Comparison of ENCODE assay signal across 8 mouse cellular contexts in the genomic region with DNA sequence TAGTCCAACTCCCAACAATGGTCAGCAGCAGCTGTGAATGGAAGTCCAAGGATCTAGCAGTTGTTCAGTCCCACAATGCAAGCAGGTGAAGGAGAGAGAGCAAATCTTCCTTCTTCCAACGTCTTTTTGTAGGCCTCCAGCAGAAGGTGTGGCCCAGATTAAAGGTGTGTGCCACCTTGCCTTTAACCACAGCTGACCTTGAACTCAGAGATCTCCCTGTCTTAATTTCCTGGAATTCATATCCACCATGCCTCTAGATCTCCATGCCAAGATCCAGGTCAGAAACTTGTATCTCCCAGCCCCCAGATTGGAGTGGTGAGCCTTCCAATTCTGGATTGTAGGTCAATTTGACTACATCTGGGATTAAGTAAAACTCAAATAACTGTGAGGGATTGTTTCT. TPM values are rescaled to one million over a fixed set of nuclear protein-coding genes. Genes with fewer than 3 reads are reported as not detected.
DNase-seq lines count a peak whose midpoint lies in the region; ATAC-seq and TF ChIP-seq lines count a peak whose summit lies in the region.

Wtap (minus strand) TSS at position 101 of the 400 bp plus-strand sequence.

- TF ChIP-seq CTCF in lung, adult 2 months (IDR thresholded peaks at IDR 0.05; ENCODE audit: insufficient read depth, low read length), result no peak

- peak within 1 kb of the TSS; percentile 99 for H3K27ac ChIP-seq in embryonic facial prominence, embryonic 14.5 days (replicated peaks; ENCODE audit: low read depth, low read length)
- H3K27ac ChIP-seq in heart, embryonic 14.5 days (replicated peaks in 1 of 2; ENCODE audit: control insufficient read depth in 1 of 2, insufficient read depth in 1 of 2, low read depth in 2 of 2, low read length in 2 of 2), result peak within 1 kb of the TSS in 1 of 2 experiments; percentile 99; a peak in 2 of 4 replicates
- no peak within 1 kb of the TSS for H3K27ac ChIP-seq in neural tube, embryonic 12.5 days

- peak within 1 kb of the TSS; percentile 87 for H3K4me2 ChIP-seq in embryonic facial prominence, embryonic 14.5 days (ENCODE audit: low read depth, low read length)
- H3K4me2 ChIP-seq in heart, embryonic 14.5 days (ENCODE audit: low read length), result peak within 1 kb of the TSS; percentile 87
- H3K4me2 ChIP-seq in neural tube, embryonic 12.5 days (replicated peaks), result peak within 1 kb of the TSS; percentile 88

- no peaks in the 10 kb centered on the region for H3K36me3 ChIP-seq in embryonic facial prominence, embryonic 14.5 days (ENCODE audit: control insufficient read depth, insufficient read depth, low read length)
- H3K36me3 ChIP-seq in heart, embryonic 14.5 days (ENCODE audit: control insufficient read depth, insufficient read depth, low read length), result no peaks in the 10 kb centered on the region
- H3K36me3 ChIP-seq in neural tube, embryonic 12.5 days, result no peaks in the 10 kb centered on the region

- 71% methylated on average over 1 of the region's 1 CpGs for WGBS in lung, adult 2 months
- 81% methylated on average over 1 of the region's 1 CpGs for WGBS in embryonic facial prominence, embryonic 14.5 days
- WGBS in heart, embryonic 14.5 days, result 63% methylated on average over 1 of the region's 1 CpGs
- WGBS in neural tube, embryonic 12.5 days, result 78% methylated on average over 1 of the region's 1 CpGs

- no peaks in the 10 kb centered on the region for H3K27me3 ChIP-seq in embryonic facial prominence, embryonic 14.5 days (replicated peaks; ENCODE audit: control insufficient read depth, insufficient read depth, low read length)
- no peaks in the 10 kb centered on the region for H3K27me3 ChIP-seq in heart, embryonic 14.5 days (ENCODE audit: control insufficient read depth, insufficient read depth, low read length)
- H3K27me3 ChIP-seq in neural tube, embryonic 12.5 days (replicated peaks), result no peaks in the 10 kb centered on the region

- no peak for ATAC-seq in embryonic facial prominence, embryonic 14.5 days (ENCODE audit: low read depth)
- no peak for ATAC-seq in heart, embryonic 14.5 days (ENCODE audit: insufficient number of reproducible peaks, insufficient read depth, low FRiP score, low read depth)
- ATAC-seq in neural tube, embryonic 12.5 days (ENCODE audit: low FRiP score, low read depth), result no peak

- H3K9me3 ChIP-seq in embryonic facial prominence, embryonic 14.5 days (ENCODE audit: control insufficient read depth, low read length), result no peaks in the 10 kb centered on the region
- H3K9me3 ChIP-seq in heart, embryonic 14.5 days (ENCODE audit: control insufficient read depth, low read length), result no peaks in the 10 kb centered on the region
- no peaks in the 10 kb centered on the region for H3K9me3 ChIP-seq in neural tube, embryonic 12.5 days

- H3K4me1 ChIP-seq in lung, adult 2 months (ENCODE audit: control insufficient read depth, insufficient read depth, low read length), result peaks cover 5% of the 10 kb centered on the region; the same call in 1 of the 2 replicates
- peaks cover 8% of the 10 kb centered on the region for H3K4me1 ChIP-seq in embryonic facial prominence, embryonic 14.5 days (ENCODE audit: control insufficient read depth, insufficient read depth, low read length)
- peaks cover 3 to 13% of the 10 kb centered on the region in 2 experiments; a peak in 3 of 4 replicates for H3K4me1 ChIP-seq in heart, embryonic 14.5 days (ENCODE audit: control insufficient read depth in 2 of 2, insufficient read depth in 2 of 2, low read length in 2 of 2)
- peaks cover 10% of the 10 kb centered on the region for H3K4me1 ChIP-seq in neural tube, embryonic 12.5 days

- TF ChIP-seq POLR2A in lung, adult 2 months (IDR thresholded peaks at IDR 0.05; ENCODE audit: borderline replicate concordance, extremely low read depth, low read depth, low read length), result no peak

- peak within 1 kb of the TSS; percentile 15 for H3K4me3 ChIP-seq in lung, adult 2 months (replicated peaks; ENCODE audit: extremely low read depth, low read depth, low read length)
- peak within 1 kb of the TSS; percentile 100 for H3K4me3 ChIP-seq in embryonic facial prominence, embryonic 14.5 days (ENCODE audit: low read depth, low read length)
- peak within 1 kb of the TSS in 1 of 2 experiments; percentile 96; a peak in 3 of 4 replicates for H3K4me3 ChIP-seq in heart, embryonic 14.5 days (ENCODE audit: control insufficient read depth in 1 of 2, insufficient read depth in 1 of 2, low read depth in 1 of 2, low read length in 2 of 2)
- H3K4me3 ChIP-seq in neural tube, embryonic 12.5 days, result peak within 1 kb of the TSS; percentile 96

- no peak for DNase-seq in lung, adult 2 months
- DNase-seq in lung, postnatal 25 days (ENCODE audit: low spot score), result no peak
- no peak for DNase-seq in embryonic facial prominence, embryonic 14.5 days (ENCODE audit: low spot score)
- no peak for DNase-seq in left cerebral cortex, postnatal 25 days (ENCODE audit: low spot score in 2 of 2)
- no peak for DNase-seq in spleen, postnatal 10 days (ENCODE audit: low spot score in 2 of 2)
- DNase-seq in urinary bladder, adult 18-20 months (ENCODE audit: low spot score in 2 of 2), result no peak

- H3K9ac ChIP-seq in embryonic facial prominence, embryonic 14.5 days (ENCODE audit: low read depth, low read length), result peak within 1 kb of the TSS; percentile 99
- peak within 1 kb of the TSS; percentile 99 for H3K9ac ChIP-seq in heart, embryonic 14.5 days (ENCODE audit: low read length)
- H3K9ac ChIP-seq in neural tube, embryonic 12.5 days, result peak within 1 kb of the TSS; percentile 98

- intact Hi-C loops in left cerebral cortex, postnatal 25 days (cut with DNase I), result loop anchor here (5.0 kb wide), 2 partner anchors 77 to 112 kb away; partner anchors contain the start of genes Mrpl18 and Tcp1

RNA-seq across cellular contexts. Expression of gene Wtap, which starts in this region (rescaled TPM):
- polyA plus RNA-seq in lung, adult 2 months (2012; rRNA removed), result 16.1 and 19.4 TPM in 2 replicates
- polyA plus RNA-seq in embryonic facial prominence, embryonic 14.5 days (2014; fragmentation: Nextera tagmentation; extraction: Ambion mirVana), result 118 and 121 TPM in 2 replicates
- 83.1 and 85.7 TPM in 2 replicates for polyA plus RNA-seq in heart, embryonic 14.5 days (2014; fragmentation: Nextera tagmentation; extraction: Ambion mirVana)
- total RNA-seq in left cerebral cortex, postnatal 25 days (2021), result 10 to 100 TPM; 50.9 to 53.6 TPM
- 96.5 and 117 TPM in 2 replicates for polyA plus RNA-seq in neural tube, embryonic 12.5 days (2016; fragmentation: Nextera tagmentation; extraction: Ambion mirVana)
